Mouse (Mus musculus) liver, adult (tissue): Measurements from ENCODE around the gene Dmbx1.

Experiments
- GATA4 ChIP-seq: IDR thresholded peaks from 2 replicates; pipeline ENCODE4 v1.6.1; 2014; ENCODE audit warnings: mild to moderate bottlenecking, low read length; ENCODE audit not compliant: insufficient replicate concordance

The Dmbx1 gene

GRCm38 (mm10) chr4:115919911-115920310 is 19.8 kb downstream of the Dmbx1 start:
- TF ChIP-seq GATA4 = no peak

- TF ChIP-seq GATA4 = no peak
These were observed 28.1 kb downstream of the Dmbx1 start for GRCm38 (mm10) chr4:115911586-115911985.

GRCm38 (mm10) chr4:115908641-115909040 is 31.1 kb downstream of the Dmbx1 start:
- TF ChIP-seq GATA4 = no peak

GRCm38 (mm10) chr4:115907994-115908393 is 31.7 kb downstream of the Dmbx1 start:
- no peak for TF ChIP-seq GATA4

- TF ChIP-seq GATA4 = no peak
These were observed 32.9 kb downstream of the Dmbx1 start for GRCm38 (mm10) chr4:115906791-115907190.

GRCm38 (mm10) chr4:115905701-115906100 is 34.0 kb downstream of the Dmbx1 start:
- no peak for TF ChIP-seq GATA4

GRCm38 (mm10) chr4:115904375-115904774 is 35.4 kb downstream of the Dmbx1 start:
- no peak for TF ChIP-seq GATA4

GRCm38 (mm10) chr4:115902816-115903215 is 36.9 kb downstream of the Dmbx1 start:
- TF ChIP-seq GATA4 = no peak

- TF ChIP-seq GATA4 = no peak
These were observed 41.7 kb downstream of the Dmbx1 start for GRCm38 (mm10) chr4:115897901-115898631.

GRCm38 (mm10) chr4:115894281-115894680 is 45.4 kb downstream of the Dmbx1 start:
- TF ChIP-seq GATA4 = no peak

GRCm38 (mm10) chr4:115890553-115890952 is 49.2 kb downstream of the Dmbx1 start, which contains the start of gene 6430628N08Rik:
Gene 6430628N08Rik, plus strand, starts transcription at chr4:115890665.
- no peak for TF ChIP-seq GATA4

- TF ChIP-seq GATA4 = no peak
These were observed 49.7 kb downstream of the Dmbx1 start for GRCm38 (mm10) chr4:115890066-115890465.

GRCm38 (mm10) chr4:115886875-115887274 is 52.9 kb downstream of the Dmbx1 start:
- TF ChIP-seq GATA4 = no peak

GRCm38 (mm10) chr4:115885846-115886245 is 53.9 kb downstream of the Dmbx1 start:
- TF ChIP-seq GATA4 = no peak

GRCm38 (mm10) chr4:115884022-115884421 is 55.7 kb downstream of the Dmbx1 start, which contains the start of gene Kncn:
Gene Kncn, plus strand, starts transcription at chr4:115884400.
- TF ChIP-seq GATA4 = no peak

- TF ChIP-seq GATA4 = no peak
These were observed 57.5 kb downstream of the Dmbx1 start for GRCm38 (mm10) chr4:115882195-115882594.

GRCm38 (mm10) chr4:115881183-115881582 is 58.5 kb downstream of the Dmbx1 start:
- TF ChIP-seq GATA4 = no peak
